ENCODE assay signal across 20 mouse cellular contexts in the genomic region with DNA sequence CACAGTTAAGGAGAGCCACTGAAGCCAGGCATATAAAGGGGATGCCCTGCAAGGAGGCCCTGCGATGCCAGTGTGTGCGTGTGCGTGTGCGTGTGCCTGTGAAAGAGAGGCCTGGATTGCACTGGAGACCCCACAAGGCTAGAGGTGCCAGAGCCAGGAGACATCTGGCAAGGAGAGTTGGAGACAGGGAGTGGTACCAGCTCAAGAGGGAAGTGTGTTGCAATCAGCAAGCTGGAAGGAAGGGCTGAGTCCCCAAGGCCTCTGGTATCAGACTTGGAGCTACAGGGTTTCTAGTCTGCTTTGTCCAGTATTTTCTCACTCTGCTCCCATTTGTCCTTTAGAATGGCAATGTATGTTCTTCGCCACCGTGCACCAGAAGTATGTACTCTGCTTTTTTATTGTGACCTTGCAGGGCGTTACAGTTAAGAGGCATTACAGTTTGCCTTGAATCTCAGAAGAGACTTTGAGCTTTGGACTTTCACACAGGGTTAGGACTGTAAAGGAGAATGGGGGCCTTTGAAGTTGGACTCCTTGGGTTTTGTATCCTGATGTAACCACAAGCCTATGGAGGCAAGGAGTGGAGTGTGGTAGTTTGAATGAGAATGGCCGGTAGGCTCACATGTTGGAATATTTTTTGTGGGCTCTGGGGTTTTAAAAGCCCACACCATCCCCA. TPM values are rescaled to one million over a fixed set of nuclear protein-coding genes. Genes with fewer than 3 reads are reported as not detected.
DNase-seq lines count a peak whose midpoint lies in the region; ATAC-seq and TF ChIP-seq lines count a peak whose summit lies in the region.
"Had no signal": no experiment of that assay in that cellular context is flagged by ENCODE, and none has a peak within 500 bp of the region (broad histone marks: within the 10 kb centered on the region; RNA-seq: fewer than 3 reads in every experiment).

No protein-coding gene starts in this region.

- 75% methylated on average over 8 of the region's 8 CpGs for WGBS in lung, embryonic 14.5 days

- H3K27me3 ChIP-seq in lung, embryonic 14.5 days (ENCODE audit: insufficient read depth, low read length), result no peaks in the 10 kb centered on the region
- H3K27me3 ChIP-seq: forebrain, embryonic 13.5 days; kidney, embryonic 15.5 days; liver, embryonic 15.5 days; neural tube, embryonic 13.5 days had no signal

- peak; percentile 96 for DNase-seq in heart, adult 11 months
- no peak for DNase-seq in heart, postnatal 14 days
- DNase-seq in lung, embryonic 14.5 days, result peak; percentile 29
- DNase-seq in thymus, postnatal 14 days, result no peak
- DNase-seq in cerebellum, adult 9-11 months, result no peak
- DNase-seq in cerebellum, adult 9-10 months, result no peak
- DNase-seq: cerebellum, postnatal 25 days; gastrocnemius, postnatal 14 days; midbrain, embryonic 14.5 days; retina, postnatal 1 day had no signal

- no peak for TF ChIP-seq CTCF in lung, embryonic 14.5 days (IDR thresholded peaks at IDR 0.05; ENCODE audit: low read depth)

- H3K36me3 ChIP-seq in lung, embryonic 14.5 days (ENCODE audit: insufficient read depth), result no peaks in the 10 kb centered on the region
- H3K36me3 ChIP-seq: kidney, embryonic 15.5 days; limb, embryonic 10.5 days; liver, embryonic 15.5 days; neural tube, embryonic 13.5 days had no signal

- 0 out of 2 replicates have a peak overlapping the region, but pooled peaks have one; percentile 19 for H3K27ac ChIP-seq in brown adipose tissue, adult 24 weeks (replicated peaks; ENCODE audit: low read depth, low read length)
- no peak overlapping the region for H3K27ac ChIP-seq in lung, embryonic 14.5 days (ENCODE audit: low read depth)
- H3K27ac ChIP-seq: forebrain, embryonic 13.5 days; kidney, embryonic 15.5 days; limb, embryonic 10.5 days; liver, embryonic 15.5 days; neural tube, embryonic 13.5 days had no signal

- no peaks in the 10 kb centered on the region for H3K9me3 ChIP-seq in lung, embryonic 14.5 days (ENCODE audit: low read depth, low read length)
- H3K9me3 ChIP-seq: forebrain, embryonic 13.5 days; kidney, embryonic 15.5 days; limb, embryonic 10.5 days; liver, embryonic 15.5 days; neural tube, embryonic 13.5 days had no signal

- no peak overlapping the region for H3K9ac ChIP-seq in lung, embryonic 14.5 days
- H3K9ac ChIP-seq: forebrain, embryonic 13.5 days; kidney, embryonic 15.5 days; liver, embryonic 15.5 days; neural tube, embryonic 13.5 days had no signal

- no peak for ATAC-seq in lung, embryonic 14.5 days (ENCODE audit: insufficient read depth)
- ATAC-seq in megakaryocyte progenitor cell, adult 5-6 weeks (replicated peaks; ENCODE audit: poor library complexity), result 0 out of 2 replicates have a peak, but pooled peaks have one; percentile 37
- ATAC-seq: forebrain, embryonic 13.5 days had no signal

- no peak overlapping the region for H3K4me3 ChIP-seq in brown adipose tissue, adult 24 weeks (ENCODE audit: insufficient read depth, low read depth, low read length)
- H3K4me3 ChIP-seq in lung, embryonic 14.5 days (ENCODE audit: low read depth, low read length), result no peak overlapping the region
- H3K4me3 ChIP-seq: forebrain, embryonic 13.5 days; kidney, embryonic 15.5 days; limb, embryonic 10.5 days; liver, embryonic 15.5 days; neural tube, embryonic 13.5 days had no signal

- H3K4me1 ChIP-seq in brown adipose tissue, adult 24 weeks (ENCODE audit: control insufficient read depth, insufficient read depth, insufficient read length, low read length), result peaks cover 4% of the 10 kb centered on the region
- no peaks in the 10 kb centered on the region for H3K4me1 ChIP-seq in lung, embryonic 14.5 days (ENCODE audit: insufficient read depth)
- H3K4me1 ChIP-seq: forebrain, embryonic 13.5 days; kidney, embryonic 15.5 days; limb, embryonic 10.5 days; neural tube, embryonic 13.5 days had no signal

- no peak overlapping the region for H3K4me2 ChIP-seq in lung, embryonic 14.5 days
- H3K4me2 ChIP-seq: forebrain, embryonic 13.5 days; kidney, embryonic 15.5 days; liver, embryonic 15.5 days; neural tube, embryonic 13.5 days had no signal

- intact Hi-C loops in heart, postnatal 14 days (cut with DNase I), result no loop called here

RNA-seq across cellular contexts. Expression of a gene that starts 1.6 kb away (rescaled TPM):
- under 1 TPM; 0.07 to 0.15 TPM for total RNA-seq in heart, postnatal 14 days (2021)
- 1.9 and 2.2 TPM in 2 replicates for polyA plus RNA-seq in brown adipose tissue, adult 24 weeks (2012; ENCODE audit: insufficient read depth, insufficient read length, missing spikeins)
- polyA plus RNA-seq in lung, embryonic 14.5 days (2014; fragmentation: Nextera tagmentation; extraction: Ambion mirVana), result 0.04 TPM in 1 of 2 replicates, not detected in the other
- total RNA-seq in megakaryocyte progenitor cell, adult 5-6 weeks (2015), result not detected in 2 replicates
- total RNA-seq in megakaryocyte progenitor cell, adult 5-6 weeks (2017), result not detected in 2 replicates
- total RNA-seq: hematopoietic stem cell, adult 5-6 weeks; MEL had no signal
- polyA plus RNA-seq: embryonic facial prominence, embryonic 11.5 days; forebrain, embryonic 13.5 days; kidney, embryonic 15.5 days; limb, embryonic 10.5 days; liver, embryonic 15.5 days; midbrain, embryonic 14.5 days; neural tube, embryonic 13.5 days had no signal

RNA-seq across cellular contexts. Expression of a gene that starts 4.6 kb away (rescaled TPM):
- 10 to 100 TPM; 72.9 to 74.9 TPM for total RNA-seq in heart, postnatal 14 days (2021)
- 38.5 and 38.8 TPM in 2 replicates for polyA plus RNA-seq in brown adipose tissue, adult 24 weeks (2012; ENCODE audit: insufficient read depth, insufficient read length, missing spikeins)
- 39.3 and 41.0 TPM in 2 replicates for polyA plus RNA-seq in lung, embryonic 14.5 days (2014; fragmentation: Nextera tagmentation; extraction: Ambion mirVana)
- 119 and 137 TPM in 2 replicates for total RNA-seq in megakaryocyte progenitor cell, adult 5-6 weeks (2015)
- total RNA-seq in megakaryocyte progenitor cell, adult 5-6 weeks (2017), result 76.3 and 97.8 TPM in 2 replicates

Comparison
In these comparisons a context has a peak if more than half of its experiments do, and no peak if none do; other contexts are left out.
1. DNase-seq: peak in heart, adult 11 months (single experiment) and lung, embryonic 14.5 days (single experiment); none in heart, postnatal 14 days (0 of 2), thymus, postnatal 14 days (single experiment), cerebellum, adult 9-11 months (single experiment) and cerebellum, adult 9-10 months (single experiment).